ENCODE assay signal across 13 mouse cellular contexts in genomic region chr1:164543045-164543803, GRCm38 (mm10).
DNase-seq lines count a peak whose midpoint lies in the region; ATAC-seq lines count a peak whose summit lies in the region.
"Had no signal": no experiment of that assay in that cellular context is flagged by ENCODE, and none has a peak within 500 bp of the region (broad histone marks: within the 10 kb centered on the region; RNA-seq: fewer than 3 reads in every experiment).

No protein-coding gene starts in this region.

- no peak overlapping the region for H3K9ac ChIP-seq in liver, embryonic 11.5 days (ENCODE audit: low read depth, low read length)
- H3K9ac ChIP-seq: hindbrain, embryonic 15.5 days had no signal

- H3K9me3 ChIP-seq in liver, embryonic 11.5 days (ENCODE audit: control insufficient read depth, low read length), result no peaks in the 10 kb centered on the region
- H3K9me3 ChIP-seq: forebrain, embryonic 10.5 days; hindbrain, embryonic 15.5 days had no signal

- ATAC-seq in liver, embryonic 11.5 days (replicated peaks; ENCODE audit: low FRiP score), result no peak
- ATAC-seq: activated CD4-positive, CD25-positive, alpha-beta regulatory T cell, adult 4 months had no signal

- peak; percentile 9 for DNase-seq in adrenal gland, postnatal 10 days
- no peak for DNase-seq in adrenal gland, postnatal 4 days (ENCODE audit: low spot score in 2 of 2)
- peak; percentile 8 for DNase-seq in kidney, postnatal 10 days
- no peak for DNase-seq in kidney, adult 11 months
- peak; percentile 2 for DNase-seq in adrenal gland, postnatal 25 days
- DNase-seq in lung, postnatal 36 days, result peak; percentile 34
- no peak for DNase-seq in urinary bladder, postnatal 4 days (ENCODE audit: low spot score in 2 of 2)
- no peak for DNase-seq in liver, embryonic 11.5 days (ENCODE audit: low spot score)
- DNase-seq: gastrocnemius, postnatal 10 days; layer of hippocampus, postnatal 36 days had no signal

- no peaks in the 10 kb centered on the region for H3K27me3 ChIP-seq in liver, embryonic 11.5 days (replicated peaks; ENCODE audit: control insufficient read depth, insufficient read depth, low read length)
- H3K27me3 ChIP-seq: hindbrain, embryonic 15.5 days had no signal

- 71% methylated on average over 9 of the region's 9 CpGs for WGBS in liver, embryonic 11.5 days

- no peaks in the 10 kb centered on the region for H3K36me3 ChIP-seq in liver, embryonic 11.5 days (ENCODE audit: control insufficient read depth, insufficient read depth, low read length)
- H3K36me3 ChIP-seq: forebrain, embryonic 10.5 days; hindbrain, embryonic 15.5 days had no signal

- H3K4me1 ChIP-seq in liver, embryonic 11.5 days (replicated peaks; ENCODE audit: control insufficient read depth, insufficient read depth, low read length), result no peaks in the 10 kb centered on the region
- H3K4me1 ChIP-seq: forebrain, embryonic 10.5 days; hindbrain, embryonic 15.5 days had no signal

- H3K4me3 ChIP-seq in liver, embryonic 11.5 days (ENCODE audit: low read depth, low read length), result no peak overlapping the region
- H3K4me3 ChIP-seq: forebrain, embryonic 10.5 days; hindbrain, embryonic 15.5 days had no signal

- no peak overlapping the region for H3K27ac ChIP-seq in liver, embryonic 11.5 days (ENCODE audit: low read depth, low read length)
- H3K27ac ChIP-seq: forebrain, embryonic 10.5 days; hindbrain, embryonic 15.5 days had no signal

- no peak overlapping the region for H3K4me2 ChIP-seq in liver, embryonic 11.5 days
- H3K4me2 ChIP-seq: hindbrain, embryonic 15.5 days had no signal

Comparison
In these comparisons a context has a peak if more than half of its experiments do, and no peak if none do; other contexts are left out.
1. DNase-seq: peak in adrenal gland, postnatal 10 days (single experiment), kidney, postnatal 10 days (single experiment), adrenal gland, postnatal 25 days (single experiment) and lung, postnatal 36 days (single experiment); none in adrenal gland, postnatal 4 days (0 of 2), kidney, adult 11 months (single experiment), urinary bladder, postnatal 4 days (0 of 2) and liver, embryonic 11.5 days (single experiment).